Mouse (Mus musculus): Measurements from ENCODE around the gene Slc38a10.

The Slc38a10 gene

DNA sequence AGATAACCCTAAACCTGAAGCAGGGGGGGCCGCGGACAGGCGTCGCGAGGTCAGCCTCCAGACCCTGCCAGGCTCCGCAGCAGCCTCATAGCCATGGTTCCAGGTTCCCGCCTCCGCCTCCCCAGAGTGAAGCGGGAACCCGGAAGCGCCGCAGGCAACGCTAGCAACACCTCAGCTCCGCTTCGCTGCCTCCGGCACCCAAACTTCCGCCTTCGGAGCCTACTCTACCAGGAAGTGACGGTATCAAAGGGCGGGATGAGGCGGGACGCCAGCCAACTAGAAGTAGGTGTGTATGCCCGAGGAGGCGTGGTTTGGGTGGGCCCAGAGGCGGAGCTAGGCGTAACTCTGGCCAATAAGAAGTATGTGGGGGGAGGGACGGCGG, at the start of gene Slc38a10:
Gene Slc38a10 (minus strand): TSS at position 234 of the 382 bp plus-strand sequence.
- DNase-seq (ENCODE audit: low spot score), result peak; percentile 100

DNA sequence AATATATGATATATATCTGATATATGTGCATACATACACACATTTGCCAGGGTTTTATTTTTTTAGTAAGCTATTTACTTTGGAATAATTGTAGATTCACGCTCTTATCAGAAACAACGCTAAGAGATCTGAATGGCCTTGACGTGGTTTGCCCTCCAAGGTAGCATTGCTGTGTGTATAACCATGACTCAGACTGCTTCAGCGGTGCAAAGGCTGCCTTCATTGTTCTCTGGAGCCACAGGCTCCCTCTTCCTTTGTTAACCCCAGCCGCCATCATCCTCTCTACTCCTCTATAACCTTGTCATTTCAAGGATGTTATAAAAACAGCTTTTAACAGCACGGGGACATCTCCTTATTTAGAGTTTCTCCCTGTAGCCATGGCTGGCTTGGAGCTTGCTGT, 49.5 kb upstream of the Slc38a10 start:
- no peak for DNase-seq (ENCODE audit: low spot score)

DNA sequence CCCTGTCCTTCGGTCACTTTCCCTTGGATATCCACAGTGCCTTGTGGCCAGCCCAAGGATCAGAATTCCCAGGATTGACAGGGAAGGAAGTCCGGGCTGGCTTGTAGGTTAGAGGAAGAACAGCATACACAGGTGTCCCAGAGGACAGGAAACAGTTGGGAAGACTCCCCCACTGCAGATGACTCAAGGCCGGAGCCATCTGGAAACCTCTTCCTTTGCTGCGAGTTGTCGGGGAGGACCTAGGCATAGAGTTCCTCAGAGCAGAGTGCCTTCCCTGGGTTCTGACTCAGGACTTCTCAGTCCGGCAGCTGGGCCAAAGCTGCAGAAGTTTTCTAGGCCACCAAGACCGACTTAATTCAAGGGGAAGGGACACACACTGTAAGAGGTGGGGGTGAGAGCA, 48.6 kb upstream of the Slc38a10 start:
- DNase-seq (ENCODE audit: low spot score), result no peak

DNA sequence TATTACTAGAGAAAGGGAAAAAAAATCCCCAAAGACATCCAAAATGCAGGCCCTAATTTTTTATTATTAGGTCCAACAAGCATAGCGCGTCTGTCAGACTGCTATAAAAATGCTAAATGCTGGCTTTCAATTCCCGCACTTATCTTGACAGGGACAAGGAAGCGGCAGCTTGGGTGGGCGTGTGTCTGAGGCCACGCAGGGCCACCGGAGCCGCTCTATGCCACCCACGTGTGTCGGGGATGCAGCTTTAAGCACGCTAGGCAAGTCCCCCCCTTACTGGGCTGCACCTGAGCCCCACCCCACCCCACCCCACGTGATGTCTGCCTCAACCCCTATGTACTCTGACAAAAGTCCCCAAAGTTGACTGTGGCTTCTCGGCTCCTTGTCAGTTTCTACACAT, 47.7 kb upstream of the Slc38a10 start:
- no peak for DNase-seq (ENCODE audit: low spot score)

DNA sequence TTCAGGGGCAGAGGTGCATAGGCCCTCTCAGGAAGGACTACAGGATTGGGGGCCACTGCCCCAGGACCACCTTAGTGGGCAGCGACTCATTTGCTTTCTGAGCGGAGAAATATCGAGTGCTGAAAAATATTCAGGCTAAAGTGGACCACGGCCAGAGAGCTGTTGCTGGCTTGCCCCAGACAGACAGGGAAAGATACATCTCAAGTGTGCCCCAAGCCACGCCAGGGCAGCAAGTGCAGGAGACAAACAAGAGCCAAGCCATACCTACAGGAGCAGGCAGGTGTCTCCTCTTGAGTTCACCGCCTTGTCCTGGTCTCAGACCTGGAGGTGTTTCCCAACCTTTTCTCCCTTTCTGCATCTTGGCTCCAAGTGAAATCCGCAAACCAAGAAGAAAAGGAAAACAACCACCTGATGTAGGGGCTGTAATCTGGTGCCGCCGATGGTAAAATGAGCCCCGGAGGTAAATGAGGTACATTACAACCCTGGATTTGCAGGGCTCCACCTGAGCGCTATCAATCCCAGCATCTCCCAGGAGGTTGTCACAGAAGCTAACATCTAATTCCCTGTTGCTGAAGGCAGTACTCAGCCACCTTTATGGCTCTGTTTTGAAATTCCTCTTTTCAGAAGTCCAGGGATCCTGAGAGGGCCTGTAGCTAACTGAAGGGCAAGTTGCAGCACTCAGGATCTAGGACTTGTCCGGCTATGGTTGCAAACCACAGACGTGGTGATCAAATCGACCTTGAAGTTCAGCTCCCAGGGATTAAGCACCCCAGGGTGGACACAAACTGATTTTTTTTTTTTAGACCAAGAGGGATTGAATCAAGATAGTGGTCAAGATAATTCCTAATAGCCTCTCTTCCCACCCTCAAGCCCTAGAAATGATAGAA, 39.6 kb upstream of the Slc38a10 start:
- no peak for DNase-seq (ENCODE audit: low spot score)

DNA sequence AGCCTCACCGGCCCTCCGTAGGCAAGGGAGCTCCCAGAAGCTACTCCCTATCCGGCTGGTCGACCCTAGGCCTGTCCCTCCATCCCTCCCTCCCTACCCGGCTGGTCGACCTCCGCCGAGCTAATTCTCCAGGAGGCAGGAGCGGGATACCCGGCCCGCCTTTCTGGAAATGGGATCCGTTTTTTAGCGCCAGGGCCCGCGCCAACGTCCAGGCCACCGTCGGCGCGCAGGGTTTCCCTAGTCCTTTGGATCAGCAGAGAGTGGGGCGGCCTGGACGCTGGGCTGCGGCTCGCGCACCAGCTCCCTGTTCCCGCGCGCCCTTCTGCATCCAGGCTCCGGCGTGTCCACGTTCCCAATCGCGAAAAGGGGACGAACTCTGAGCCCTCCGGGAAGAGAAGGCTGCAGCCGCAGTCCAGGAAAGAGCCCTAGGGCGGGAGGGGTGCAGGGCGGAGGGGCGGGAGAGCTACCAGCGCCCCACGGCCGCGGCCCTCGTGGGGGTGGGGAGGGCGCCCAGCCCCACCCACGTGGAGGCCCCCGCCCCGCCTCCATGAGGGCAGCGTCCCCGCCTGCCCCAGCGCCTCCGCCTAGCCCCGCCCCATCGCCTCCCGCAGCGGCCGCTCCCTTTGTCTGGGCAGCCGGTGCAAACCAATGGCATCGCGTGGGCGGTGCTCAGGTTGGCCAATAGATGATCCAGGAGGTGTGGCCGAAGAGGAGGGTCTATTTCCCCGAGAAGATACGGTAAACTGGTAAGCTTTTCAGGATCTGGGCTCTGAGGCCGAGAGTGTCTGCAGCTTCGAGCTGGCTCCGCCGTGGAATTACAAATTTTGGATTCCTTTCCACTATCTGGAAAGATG, 38.5 kb upstream of the Slc38a10 start:
- peak; percentile 100 for DNase-seq (ENCODE audit: low spot score)

DNA sequence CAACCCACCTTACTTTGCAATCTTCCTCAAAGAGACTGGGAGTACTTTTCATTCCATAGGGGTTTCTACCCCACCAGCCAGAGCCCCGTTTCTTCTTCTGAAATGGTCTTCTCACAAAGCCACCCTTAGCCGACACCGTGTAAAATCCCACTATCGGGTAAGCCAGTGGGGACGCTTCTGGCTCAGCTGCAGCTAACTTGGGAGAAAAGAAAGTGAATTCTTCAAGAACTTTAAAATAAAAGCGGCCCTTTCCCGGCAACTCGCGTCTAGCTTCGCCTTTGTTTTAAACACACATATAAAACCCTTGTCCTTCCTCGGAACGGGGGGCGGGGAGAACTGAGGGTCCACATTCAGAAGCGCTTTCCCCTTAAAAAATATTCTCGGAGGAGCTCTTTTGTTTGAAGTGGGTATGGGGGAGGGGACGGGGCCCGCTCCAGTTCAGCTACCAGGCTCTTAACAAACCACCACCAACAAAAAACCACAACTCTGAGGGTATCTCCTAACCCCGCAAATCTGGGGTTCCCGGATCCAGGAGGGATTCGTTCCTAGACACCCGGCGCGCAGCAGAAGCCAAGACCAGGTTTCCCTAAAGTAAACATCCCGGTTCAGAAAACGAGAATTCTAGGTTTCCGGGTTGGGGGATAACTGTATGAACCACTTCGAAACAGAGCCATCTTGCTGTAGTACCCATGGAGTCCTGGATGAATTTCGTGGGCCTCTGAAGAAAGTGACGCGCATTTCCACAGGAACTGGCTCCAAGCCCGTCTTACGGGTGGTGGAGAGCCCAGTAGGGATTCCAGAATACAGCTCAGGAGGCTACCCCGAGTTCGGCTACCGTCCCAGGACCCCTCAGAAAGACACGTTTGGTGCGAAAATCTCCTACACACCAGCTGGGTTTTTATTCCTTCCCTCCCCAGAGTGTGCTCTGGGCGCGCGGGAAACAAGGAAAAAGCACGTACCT, 37.6 kb upstream of the Slc38a10 start:
- peak; percentile 43 for DNase-seq (ENCODE audit: low spot score)

DNA sequence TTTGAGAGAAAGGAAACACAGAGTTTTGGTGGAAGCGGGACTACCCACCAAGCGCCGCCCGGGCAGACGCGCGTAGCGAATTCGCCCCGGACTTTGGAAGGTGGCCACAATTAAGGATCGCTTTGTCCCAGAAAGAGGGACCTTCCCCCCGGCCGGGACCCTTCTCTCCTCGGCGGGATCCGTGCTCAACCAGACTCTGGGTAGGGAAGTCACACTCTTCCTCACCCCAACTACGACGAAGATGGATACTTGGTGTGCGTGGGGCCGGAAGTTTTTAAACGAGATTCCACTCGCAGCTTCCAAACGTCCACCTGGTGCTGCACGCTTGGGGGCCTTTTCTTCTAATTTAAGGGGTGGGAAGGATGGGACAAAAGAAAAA, 36.9 kb upstream of the Slc38a10 start:
- no peak for DNase-seq (ENCODE audit: low spot score)

DNA sequence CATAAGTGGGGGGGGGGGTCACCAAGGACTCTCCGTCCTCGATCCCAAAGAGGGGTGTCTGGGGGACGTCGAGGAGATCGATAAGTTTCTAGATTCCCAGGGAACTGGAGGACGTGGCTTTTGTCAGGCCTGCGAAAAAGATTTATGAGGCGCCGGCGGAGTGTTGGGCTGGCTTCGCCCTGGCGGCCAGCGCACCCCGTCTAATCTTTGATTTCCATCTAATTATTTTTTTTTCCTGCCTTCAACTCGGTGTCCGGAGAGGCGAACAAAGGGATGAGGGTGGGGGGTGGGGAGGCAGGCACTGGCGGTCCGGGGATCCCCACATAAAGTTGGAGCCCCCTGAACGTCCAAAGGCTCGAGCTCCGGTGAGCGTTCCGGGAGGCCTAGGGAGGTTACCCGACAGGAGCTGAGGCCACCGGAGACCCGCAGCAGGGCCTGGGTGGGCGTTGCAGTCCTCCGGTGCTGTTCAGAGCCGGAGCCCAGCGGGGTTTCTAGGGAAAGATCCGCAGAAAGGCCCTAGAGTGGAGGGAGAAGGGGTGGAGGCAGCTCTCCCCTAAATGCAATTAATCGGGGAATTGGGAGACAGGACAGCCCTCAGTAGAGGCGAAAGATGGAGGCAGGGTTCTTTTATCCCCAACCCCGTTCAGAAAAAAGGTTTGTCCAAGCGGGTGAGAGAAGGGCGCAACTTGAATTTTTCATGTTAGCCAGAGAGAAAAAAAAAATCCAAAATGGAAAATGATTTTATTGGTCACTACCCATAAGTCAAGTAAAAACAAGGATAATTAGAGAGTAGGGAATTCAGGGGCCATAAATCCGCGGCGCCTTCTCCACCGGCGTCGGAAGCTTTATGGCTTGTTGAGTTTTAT, 36.3 kb upstream of the Slc38a10 start:
- no peak for DNase-seq (ENCODE audit: low spot score)

DNA sequence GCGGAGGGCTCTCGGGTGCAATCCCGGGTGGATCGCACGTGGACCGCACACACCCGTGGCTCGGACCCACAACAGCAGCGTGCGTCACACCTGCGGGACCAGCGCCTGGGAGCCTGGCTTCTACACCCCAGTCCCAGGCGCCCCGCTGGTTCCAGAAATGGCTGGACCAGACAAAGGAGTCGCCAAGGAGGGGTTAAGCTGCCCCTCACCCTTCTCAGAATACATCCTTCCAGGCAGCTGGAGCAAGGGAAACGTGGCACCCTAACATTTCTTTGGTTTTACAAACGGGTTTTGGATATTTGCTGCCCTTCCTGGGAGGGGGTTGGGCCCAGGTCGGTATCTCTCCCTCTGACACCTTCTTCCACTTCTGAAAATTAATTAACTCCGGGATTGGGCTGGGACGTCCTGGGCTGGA, 35.7 kb upstream of the Slc38a10 start:
- DNase-seq (ENCODE audit: low spot score), result no peak

DNA sequence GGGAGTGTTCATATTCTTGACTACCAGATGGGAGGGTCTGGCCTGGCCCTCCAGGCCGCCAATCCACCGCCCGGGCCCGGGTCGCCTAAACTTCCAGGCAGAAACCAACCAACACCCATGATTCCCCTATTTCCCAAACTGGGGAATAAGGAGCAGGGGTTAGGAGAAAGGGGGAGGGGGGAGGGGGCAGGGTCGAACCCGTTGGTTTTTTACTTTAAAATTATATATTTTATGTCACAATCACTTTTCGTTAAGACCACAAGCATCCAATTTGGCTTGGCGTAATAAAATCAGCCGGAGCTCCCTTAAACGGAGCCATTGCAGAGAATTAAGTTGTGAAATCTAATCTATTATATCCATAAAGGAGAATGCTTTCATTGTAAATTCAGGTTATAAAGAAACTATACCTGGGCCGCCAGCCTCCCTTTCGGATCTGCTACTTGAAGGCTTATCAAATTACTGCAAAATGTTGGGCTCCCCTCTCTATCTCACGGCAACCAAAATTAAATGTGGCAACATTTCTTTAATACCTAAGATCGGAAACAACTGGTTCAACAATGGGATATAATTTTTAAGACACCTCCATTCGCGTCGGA, 35.1 kb upstream of the Slc38a10 start:
- DNase-seq (ENCODE audit: low spot score), result no peak

DNA sequence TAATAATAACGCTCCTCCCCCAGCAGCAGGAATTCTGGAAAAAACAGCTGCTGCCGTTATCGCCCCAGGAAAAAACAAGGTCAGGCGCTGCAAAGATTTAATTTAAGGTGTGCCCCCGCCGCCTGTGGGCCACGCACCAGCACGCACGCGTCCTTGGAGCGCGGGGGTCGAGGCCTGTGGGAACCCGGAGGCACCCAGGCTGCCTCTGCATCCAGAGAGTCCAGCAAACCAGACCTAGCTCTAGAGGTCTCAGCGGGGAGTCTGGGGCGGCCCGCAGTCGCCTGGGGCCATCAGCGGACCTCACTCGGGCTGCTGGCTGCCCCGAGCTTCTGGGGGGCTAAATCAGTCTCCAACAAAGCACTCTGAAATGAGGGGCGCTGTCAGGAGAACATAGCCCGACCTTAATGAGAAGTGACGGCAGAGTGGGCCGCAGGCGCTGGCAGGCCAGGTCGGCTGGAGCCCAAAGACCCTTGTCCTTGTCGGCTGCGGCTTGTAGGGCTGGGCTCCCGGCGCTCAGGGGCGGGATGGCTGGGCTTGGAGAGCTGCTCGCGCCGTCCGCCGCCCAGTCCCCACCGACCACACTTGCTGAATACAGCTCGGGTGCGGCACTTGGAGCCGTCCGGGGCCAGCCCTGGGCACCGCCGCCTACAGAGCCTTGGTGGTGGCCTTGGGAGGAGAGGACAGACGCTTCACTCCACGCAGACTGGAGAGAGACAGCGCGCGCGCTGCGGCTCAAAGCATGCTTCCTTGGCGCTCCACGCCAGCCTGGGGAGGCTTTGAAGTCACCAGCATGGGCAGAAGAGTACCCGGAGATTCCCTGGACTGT, 34.4 kb upstream of the Slc38a10 start:
- no peak for DNase-seq (ENCODE audit: low spot score)

DNA sequence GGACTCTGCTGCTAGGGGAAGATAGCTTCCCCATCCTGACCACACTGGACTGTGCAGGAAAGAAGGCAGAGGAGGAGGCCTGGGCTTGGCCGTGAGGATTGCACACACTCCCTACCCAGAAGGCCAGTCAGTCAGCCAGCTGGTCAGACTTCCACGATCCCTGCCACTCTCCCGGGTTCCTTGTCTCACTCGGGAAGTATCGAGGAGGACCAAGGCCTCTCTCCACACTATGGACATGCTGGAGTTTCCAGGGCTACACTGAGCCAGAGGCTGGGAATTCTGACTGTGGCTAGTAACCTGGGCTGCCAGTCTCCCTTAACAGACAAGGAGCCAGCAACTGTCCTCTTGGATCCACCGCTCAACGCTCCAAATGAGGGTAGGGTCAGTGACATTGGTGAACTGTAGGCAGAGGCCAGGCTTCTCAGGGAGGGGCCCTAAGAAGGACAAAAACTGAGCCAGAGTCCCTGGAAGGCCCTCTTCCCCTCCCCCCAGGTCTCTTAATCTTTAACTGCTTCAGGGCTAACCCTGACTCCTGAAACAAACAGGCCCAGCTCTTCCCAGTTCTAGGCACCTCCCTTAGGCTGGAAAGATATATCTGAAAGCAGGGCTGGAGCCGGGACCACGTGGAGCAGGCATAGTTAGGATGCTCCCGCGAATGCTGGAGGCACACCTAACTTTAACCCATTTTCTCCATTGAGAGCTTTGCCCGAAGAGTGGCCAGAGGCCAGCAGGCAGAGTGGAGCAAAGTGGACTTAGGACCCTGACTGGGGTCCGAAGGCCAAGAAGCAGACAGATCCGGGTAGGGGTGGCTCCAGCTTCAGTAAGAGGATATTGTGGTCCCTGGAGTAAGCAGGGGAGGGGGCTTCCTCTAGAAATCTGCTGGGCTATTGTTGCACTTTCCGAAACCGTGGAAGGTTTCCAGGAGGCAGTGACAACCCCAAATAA, 33.5 kb upstream of the Slc38a10 start:
- DNase-seq (ENCODE audit: low spot score), result no peak

DNA sequence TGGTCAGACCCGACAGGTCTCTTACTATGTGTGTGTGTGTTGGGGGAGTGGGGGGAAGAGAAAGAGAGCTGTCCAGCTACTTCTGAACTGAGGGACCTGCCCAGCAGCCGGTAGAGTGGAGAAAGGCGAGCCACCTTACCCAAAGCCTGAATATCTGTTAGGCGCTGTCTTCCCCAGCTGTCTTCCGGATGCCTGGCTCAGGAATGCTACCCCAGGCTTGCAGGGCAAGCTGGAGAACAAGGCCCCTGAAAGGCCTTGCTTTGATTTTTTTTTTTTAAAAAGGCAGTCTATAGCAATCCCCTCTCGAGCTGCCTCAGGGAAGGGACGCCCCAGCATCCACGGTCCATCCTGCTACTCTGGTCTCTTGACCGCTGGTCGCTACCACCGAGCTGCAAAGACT, 32.6 kb upstream of the Slc38a10 start:
- no peak for DNase-seq (ENCODE audit: low spot score)

DNA sequence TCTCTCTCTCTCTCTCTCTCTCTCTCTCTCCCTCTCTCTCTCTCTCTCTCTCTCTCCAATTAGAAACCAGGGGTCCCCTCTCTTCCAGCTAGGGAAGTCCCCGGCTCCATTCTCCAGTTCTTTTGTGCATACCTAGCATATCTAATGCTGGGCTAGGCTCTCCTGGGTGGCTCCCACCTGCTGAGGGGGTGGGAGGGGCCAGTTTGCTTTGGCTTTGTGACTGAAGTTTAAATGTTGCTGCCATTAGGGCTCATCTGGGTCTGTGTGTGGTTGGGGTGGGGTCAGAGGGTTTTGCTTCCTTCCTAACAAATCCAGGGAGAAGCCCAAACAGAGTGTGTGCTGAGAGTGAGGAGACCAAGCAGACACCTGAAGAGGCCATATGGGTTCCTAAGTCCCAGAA, 32.0 kb upstream of the Slc38a10 start:
- DNase-seq (ENCODE audit: low spot score), result no peak

DNA sequence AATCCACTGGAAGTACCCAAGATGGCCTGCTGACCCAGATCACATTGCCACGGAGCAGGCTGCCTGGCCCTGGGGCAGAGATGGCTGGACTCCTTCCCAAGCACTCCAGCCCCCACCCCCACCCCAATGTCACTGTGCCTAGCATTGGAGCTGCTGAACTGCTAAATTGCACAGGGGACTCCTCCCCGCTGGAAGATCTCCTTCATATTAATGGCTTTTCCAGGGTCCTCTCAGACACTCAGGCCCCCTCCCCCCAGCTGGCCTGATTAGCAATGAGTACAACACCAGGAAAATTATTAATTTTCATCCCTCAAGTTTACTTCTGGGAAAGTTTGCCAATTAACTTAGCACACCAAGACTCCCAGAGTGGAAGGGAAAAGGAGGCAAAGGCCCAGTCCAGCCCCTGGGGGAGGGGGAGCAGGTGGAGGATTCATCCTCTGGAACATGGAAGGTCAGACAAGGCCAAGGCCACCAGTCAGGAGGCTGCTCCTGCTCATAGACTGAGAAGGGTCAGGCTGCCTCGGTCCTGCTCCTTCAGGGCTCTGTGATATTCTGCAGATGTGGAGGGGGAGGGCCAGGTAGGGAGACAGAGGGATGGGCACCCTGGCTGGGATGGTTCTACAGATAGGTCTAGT, 31.4 kb upstream of the Slc38a10 start:
- no peak for DNase-seq (ENCODE audit: low spot score)

DNA sequence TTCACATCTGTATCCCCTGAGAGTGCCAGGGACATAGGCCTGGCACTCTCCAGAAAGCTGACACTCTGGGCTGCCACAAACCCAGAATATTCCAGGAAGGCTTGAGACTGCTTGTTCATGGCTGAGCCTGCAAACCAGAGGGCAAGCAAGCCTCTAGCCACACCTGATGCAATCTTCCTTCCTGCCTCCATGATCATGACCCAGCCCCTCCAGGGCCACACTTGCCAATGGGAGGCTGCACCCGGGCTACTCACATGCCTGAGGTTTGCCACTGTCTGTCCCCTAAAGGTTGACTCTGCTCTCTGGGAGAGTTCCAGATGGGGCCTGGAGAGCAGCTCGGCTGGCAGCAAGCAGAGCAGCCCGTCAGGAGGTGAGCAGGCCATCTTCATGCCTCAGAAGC, 30.2 kb upstream of the Slc38a10 start:
- no peak for DNase-seq (ENCODE audit: low spot score)

DNA sequence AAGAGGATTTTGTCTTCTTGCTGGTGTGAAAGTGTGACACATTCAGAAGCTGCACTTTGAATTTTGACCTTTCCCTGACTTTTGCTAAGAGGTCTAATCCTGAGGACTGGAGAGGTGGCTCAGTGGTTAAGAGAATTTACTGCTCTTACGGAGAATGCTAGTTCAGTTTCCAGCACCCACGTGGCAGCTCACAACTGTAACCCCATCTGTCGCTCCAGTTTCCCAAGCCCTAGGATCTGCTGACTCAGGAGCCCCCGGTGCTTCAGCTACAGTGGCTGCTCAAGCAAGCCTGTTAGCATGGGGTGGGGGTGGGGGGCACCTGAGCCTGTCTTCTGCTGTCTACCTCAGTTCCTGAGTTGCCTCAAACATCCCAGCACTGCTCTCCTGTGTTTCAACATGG, 28.2 kb upstream of the Slc38a10 start:
- DNase-seq (ENCODE audit: low spot score), result peak; percentile 52

Measured in layer of hippocampus, adult 11-12 months (tissue).